Mouse (Mus musculus) MEL (cell line): ENCODE data around the gene Myh4. TPM values are rescaled to one million over a fixed set of nuclear protein-coding genes. Genes with fewer than 3 reads are reported as not detected.

Source experiments
- DNase-seq: peaks from one replicate; pipeline ENCODE4 v3.0.0; 2011; ENCODE audit warnings: low read depth, low spot score
- H3K27ac ChIP-seq: 2 replicates; pipeline ENCODE4 v1.5.1; 2012; ENCODE audit warnings: low read depth, mild to moderate bottlenecking, control low read depth, low read length, moderate library complexity; ENCODE audit not compliant: control insufficient read depth
- H3K27me3 ChIP-seq, 2 experiments: fragments of 150-350 bp in 1 of 2; sonication (generic) in 1 of 2; 2 replicates each; pipeline ENCODE4 v1.6.1; 2012; ENCODE audit warnings: low read length in 2 of 2, mild to moderate bottlenecking in 2 of 2, improper control_type of control experiment in 1 of 2, moderate library complexity in 1 of 2; ENCODE audit not compliant: insufficient read depth in 2 of 2, control insufficient read depth in 1 of 2
- H3K36me3 ChIP-seq, 2 experiments: 2 replicates each; pipeline ENCODE4 v1.6.1; 2012 to 2014; ENCODE audit warnings: low read length in 2 of 2, improper control_type of control experiment in 1 of 2, inconsistent platforms in 1 of 2, mild to moderate bottlenecking in 1 of 2; ENCODE audit not compliant: insufficient read depth in 2 of 2, control insufficient read depth in 1 of 2
- H3K4me1 ChIP-seq, 2 experiments: fragments of 150-350 bp in 1 of 2; sonication (generic) in 1 of 2; 2 replicates each; pipeline ENCODE4 v1.6.1; 2012; ENCODE audit warnings: low read length in 2 of 2, improper control_type of control experiment in 1 of 2, mild to moderate bottlenecking in 1 of 2; ENCODE audit not compliant: insufficient read depth in 2 of 2, control insufficient read depth in 1 of 2
- H3K4me3 ChIP-seq, 2 experiments: fragments of 150-350 bp in 1 of 2; sonication (generic) in 1 of 2; 2 replicates each; pipeline ENCODE4 v1.5.1; 2012; ENCODE audit warnings: low read depth in 2 of 2, low read length in 2 of 2, mild to moderate bottlenecking in 2 of 2, moderate library complexity in 2 of 2, control low read depth in 1 of 2, improper control_type of control experiment in 1 of 2; ENCODE audit not compliant: control insufficient read depth in 1 of 2, insufficient read depth in 1 of 2
- H3K79me2 ChIP-seq: 2 replicates; pipeline ENCODE4 v1.6.1; 2012; ENCODE audit warnings: mild to moderate bottlenecking, low read length, moderate library complexity; ENCODE audit not compliant: control insufficient read depth, poor library complexity, insufficient read depth
- H3K9ac ChIP-seq: 2 replicates; pipeline ENCODE4 v1.6.1; 2012; ENCODE audit warnings: low read depth, mild to moderate bottlenecking, control low read depth, low read length, moderate library complexity; ENCODE audit not compliant: control insufficient read depth, poor library complexity, severe bottlenecking
- H3K9me3 ChIP-seq: fragments of 150-350 bp; sonication (generic); replicated peaks from 2 replicates; pipeline ENCODE4 v1.6.1; 2012; ENCODE audit warnings: mild to moderate bottlenecking, low read length, improper control_type of control experiment, moderate library complexity; ENCODE audit not compliant: insufficient read depth
- BHLHE40 ChIP-seq: IDR thresholded peaks from 2 replicates; pipeline ENCODE4 v1.6.1; 2012; ENCODE audit warnings: low read depth, mild to moderate bottlenecking, inconsistent platforms, low read length, improper control_type of control experiment, borderline replicate concordance
- CHD1 ChIP-seq: IDR thresholded peaks from 2 replicates; pipeline ENCODE4 v1.6.1; 2012; ENCODE audit warnings: low read depth, mild to moderate bottlenecking, inconsistent platforms, low read length, improper control_type of control experiment
- CHD2 ChIP-seq: IDR thresholded peaks from 2 replicates; pipeline ENCODE4 v1.6.1; 2011; ENCODE audit warnings: low read length, improper control_type of control experiment
- E2F4 ChIP-seq: IDR thresholded peaks from 2 replicates; pipeline ENCODE4 v1.6.1; 2011; ENCODE audit warnings: low read depth, low read length, improper control_type of control experiment, borderline replicate concordance
- ELF1 ChIP-seq: IDR thresholded peaks from 2 replicates; pipeline ENCODE4 v1.6.1; 2014; ENCODE audit warnings: low read depth, mild to moderate bottlenecking, inconsistent platforms, low read length, improper control_type of control experiment, moderate library complexity
- EP300 ChIP-seq, 2 experiments: IDR thresholded peaks; 2 replicates each; pipeline ENCODE4 v1.6.1; 2011; ENCODE audit warnings: improper control_type of control experiment in 2 of 2, low read length in 2 of 2, low read depth in 1 of 2, mild to moderate bottlenecking in 1 of 2
- ETS1 ChIP-seq: IDR thresholded peaks from 2 replicates; pipeline ENCODE4 v1.6.1; 2012; ENCODE audit warnings: low read depth, mild to moderate bottlenecking, inconsistent platforms, low read length, improper control_type of control experiment, moderate library complexity
- GABPA ChIP-seq: IDR thresholded peaks from 2 replicates; pipeline ENCODE4 v1.6.1; 2012; ENCODE audit warnings: low read depth, mild to moderate bottlenecking, inconsistent platforms, low read length, improper control_type of control experiment, moderate library complexity
- GATA1 ChIP-seq: IDR thresholded peaks from 2 replicates; pipeline ENCODE4 v1.6.1; 2011; ENCODE audit warnings: low read depth, low read length, improper control_type of control experiment
- JUND ChIP-seq: IDR thresholded peaks from 2 replicates; pipeline ENCODE4 v1.6.1; 2011; ENCODE audit warnings: low read depth, mild to moderate bottlenecking, improper control_type of control experiment, low read length
- KAT2A ChIP-seq: conservative IDR thresholded peaks from 2 replicates; pipeline ENCODE4 v1.6.1; 2012; ENCODE audit warnings: low read depth, low read length, improper control_type of control experiment, inconsistent platforms
- MAFK ChIP-seq: IDR thresholded peaks from 2 replicates; pipeline ENCODE4 v1.6.1; 2011; ENCODE audit warnings: low read depth, mild to moderate bottlenecking, low read length, improper control_type of control experiment, borderline replicate concordance
- MAX ChIP-seq: IDR thresholded peaks from 2 replicates; pipeline ENCODE4 v1.6.1; 2011; ENCODE audit warnings: low read length, improper control_type of control experiment
- MAZ ChIP-seq: IDR thresholded peaks from 2 replicates; pipeline ENCODE4 v1.6.1; 2012; ENCODE audit warnings: low read depth, mild to moderate bottlenecking, inconsistent platforms, low read length, improper control_type of control experiment
- MEF2A ChIP-seq: IDR thresholded peaks from 2 replicates; pipeline ENCODE4 v1.6.1; 2014; ENCODE audit warnings: low read depth, mild to moderate bottlenecking, inconsistent platforms, low read length, improper control_type of control experiment; ENCODE audit not compliant: poor library complexity, insufficient replicate concordance, severe bottlenecking; ENCODE audit errors: extremely low read depth
- MXI1 ChIP-seq: IDR thresholded peaks from 2 replicates; pipeline ENCODE4 v1.6.1; 2011; ENCODE audit warnings: mild to moderate bottlenecking, low read depth, low read length, improper control_type of control experiment
- MYC ChIP-seq: IDR thresholded peaks from 2 replicates; pipeline ENCODE4 v1.6.1; 2011; ENCODE audit warnings: low read depth, mild to moderate bottlenecking, low read length, improper control_type of control experiment, moderate library complexity
- POLR2AphosphoS2 ChIP-seq: IDR thresholded peaks from 2 replicates; pipeline ENCODE4 v1.6.1; 2011; ENCODE audit warnings: low read length, improper control_type of control experiment
- RAD21 ChIP-seq: IDR thresholded peaks from 2 replicates; pipeline ENCODE4 v1.6.1; 2011; ENCODE audit warnings: mild to moderate bottlenecking, low read depth, low read length, improper control_type of control experiment
- SIN3A ChIP-seq: IDR thresholded peaks from 2 replicates; pipeline ENCODE4 v1.6.1; 2012; ENCODE audit warnings: low read length, improper control_type of control experiment, inconsistent platforms
- TBP ChIP-seq: IDR thresholded peaks from 2 replicates; pipeline ENCODE4 v1.8.0; 2011; ENCODE audit warnings: low read depth, low read length, improper control_type of control experiment
- TCF12 ChIP-seq: IDR thresholded peaks from 2 replicates; pipeline ENCODE4 v1.6.1; 2014; ENCODE audit warnings: low read depth, mild to moderate bottlenecking, inconsistent platforms, low read length, improper control_type of control experiment, moderate library complexity
- UBTF ChIP-seq: IDR thresholded peaks from 2 replicates; pipeline ENCODE4 v1.6.1; 2012; ENCODE audit warnings: low read depth, mild to moderate bottlenecking, inconsistent platforms, low read length, improper control_type of control experiment, moderate library complexity, borderline replicate concordance; ENCODE audit not compliant: insufficient read depth
- ZNF384 ChIP-seq: IDR thresholded peaks from 2 replicates; pipeline ENCODE4 v1.6.1; 2012; ENCODE audit warnings: low read depth, mild to moderate bottlenecking, inconsistent platforms, low read length, improper control_type of control experiment
- polyA plus RNA-seq, 2 experiments: library from polyadenylated mRNA; stranded (reverse) in 1 of 2; unstranded in 1 of 2; fragments of >175 nt in 1 of 2; fragments of >200 nt in 1 of 2; gene quantifications; 2 replicates each; pipeline versions ENCODE4 v1.2.1 to v1.2.4; 2012; ENCODE audit warnings: low replicate concordance in 2 of 2, low read depth in 1 of 2; ENCODE audit not compliant: insufficient read length in 2 of 2, insufficient read depth in 1 of 2, missing spikeins in 1 of 2
- total RNA-seq: library from RNA; depleted of rRNA; stranded (reverse); fragments of 300-350 nt; gene quantifications from 2 replicates; pipeline ENCODE4 v1.2.3, GENCODE M21; 2012; rRNA removed

Myh4 gene
- total RNA-seq, result not detected in 2 replicates
- not detected for polyA plus RNA-seq

GRCm38 (mm10) chr11:67237481-67238079 is at the start of gene Myh4:
Gene Myh4 (plus strand): TSS chr11:67238029.
- Histone ChIP-seq H3K4me3 (no peak within 1 kb of the TSS), H3K9ac (no peak within 1 kb of the TSS), H3K4me1 (no peaks in the 10 kb centered on the region), H3K27ac (no peak within 1 kb of the TSS)
- no peak for DNase-seq
- TF ChIP-seq BHLHE40 (no peak), UBTF (no peak), EP300 (IDR thresholded peaks at IDR 0.05; ENCODE audit: low read depth in 1 of 2, low read length in 2 of 2) (no peak), TBP (no peak), MAX (no peak), CHD1 (no peak), MYC (no peak), POLR2AphosphoS2 (no peak), GABPA (no peak), MAZ (no peak), GATA1 (no peak), E2F4 (no peak), RAD21 (no peak), CHD2 (no peak), SIN3A (no peak), MAFK (no peak), TCF12 (no peak), KAT2A (no peak), MXI1 (no peak)
- TF ChIP-seq, all 39 proteins: peak for 0
- no peaks in the 10 kb centered on the region for H3K27me3 ChIP-seq
- no peaks in the 10 kb centered on the region for H3K36me3 ChIP-seq
- H3K79me2 ChIP-seq, result no peaks in the 10 kb centered on the region
- H3K9me3 ChIP-seq, result no peaks in the 10 kb centered on the region

GRCm38 (mm10) chr11:67190316-67190715 is 47.5 kb upstream of the Myh4 start:
- Histone ChIP-seq H3K27me3 (no peaks in the 10 kb centered on the region; a peak in 1 of 4 replicates), H3K4me1 (no peaks in the 10 kb centered on the region), H3K36me3 (no peaks in the 10 kb centered on the region), H3K4me3 (no peak overlapping the region), H3K9me3 (no peaks in the 10 kb centered on the region), H3K9ac (no peak overlapping the region), H3K27ac (no peak overlapping the region), H3K79me2 (no peaks in the 10 kb centered on the region)
- TF ChIP-seq POLR2AphosphoS2 (no peak), GATA1 (no peak), TCF12 (no peak), ETS1 (no peak), MEF2A (no peak), ELF1 (no peak), UBTF (no peak), ZNF384 (no peak), E2F4 (no peak), JUND (no peak), MAZ (no peak)
- DNase-seq, result no peak
